Mouse (Mus musculus): ENCODE measurements around the gene Ptprf. TPM values are rescaled to one million over a fixed set of nuclear protein-coding genes. Genes with fewer than 3 reads are reported as not detected.

The Ptprf gene
- total RNA-seq, 2 experiments from 2014 or later = 2.7 to 3.0 TPM

GRCm38 (mm10) chr4:118289266-118289665, 1.9 kb downstream of the Ptprf start:
- intact Hi-C loops (cut with DNase I) = no loop called here
- DNase-seq = no peak

- DNase-seq = no peak
- intact Hi-C loops (cut with DNase I) = no loop called here
These were observed 2.7 kb downstream of the Ptprf start for GRCm38 (mm10) chr4:118288531-118288930.

DNA sequence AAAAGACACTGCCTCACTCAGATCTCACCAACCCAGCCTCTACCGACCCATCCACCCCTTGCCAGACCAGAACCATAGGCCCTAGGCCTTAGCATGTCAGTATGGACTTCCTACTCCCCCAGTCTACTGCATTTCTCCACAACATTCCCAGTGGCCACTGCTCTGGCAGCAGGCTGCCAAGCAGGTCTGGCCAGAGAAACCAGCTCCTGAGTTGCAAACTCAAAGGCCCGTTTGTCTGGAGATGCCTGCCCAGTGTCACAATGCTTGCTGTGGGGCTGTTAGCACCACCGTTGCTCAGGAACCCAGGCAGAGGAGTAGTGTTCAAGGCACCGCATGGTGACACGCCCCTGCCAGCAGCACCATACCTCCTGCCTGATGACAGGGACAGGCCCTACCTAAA, 5.0 kb downstream of the Ptprf start:
- intact Hi-C loops (cut with DNase I) = no loop called here
- no peak for DNase-seq

GRCm38 (mm10) chr4:118282182-118282562, 9.0 kb downstream of the Ptprf start:
- intact Hi-C loops (cut with DNase I) = no loop called here
- DNase-seq = no peak

- intact Hi-C loops (cut with DNase I) = no loop called here
- no peak for DNase-seq
These were observed 9.6 kb downstream of the Ptprf start for GRCm38 (mm10) chr4:118281444-118282181.

- DNase-seq = no peak
- intact Hi-C loops (cut with DNase I) = no loop called here
These were observed 10.7 kb downstream of the Ptprf start for GRCm38 (mm10) chr4:118280506-118280905.

DNA sequence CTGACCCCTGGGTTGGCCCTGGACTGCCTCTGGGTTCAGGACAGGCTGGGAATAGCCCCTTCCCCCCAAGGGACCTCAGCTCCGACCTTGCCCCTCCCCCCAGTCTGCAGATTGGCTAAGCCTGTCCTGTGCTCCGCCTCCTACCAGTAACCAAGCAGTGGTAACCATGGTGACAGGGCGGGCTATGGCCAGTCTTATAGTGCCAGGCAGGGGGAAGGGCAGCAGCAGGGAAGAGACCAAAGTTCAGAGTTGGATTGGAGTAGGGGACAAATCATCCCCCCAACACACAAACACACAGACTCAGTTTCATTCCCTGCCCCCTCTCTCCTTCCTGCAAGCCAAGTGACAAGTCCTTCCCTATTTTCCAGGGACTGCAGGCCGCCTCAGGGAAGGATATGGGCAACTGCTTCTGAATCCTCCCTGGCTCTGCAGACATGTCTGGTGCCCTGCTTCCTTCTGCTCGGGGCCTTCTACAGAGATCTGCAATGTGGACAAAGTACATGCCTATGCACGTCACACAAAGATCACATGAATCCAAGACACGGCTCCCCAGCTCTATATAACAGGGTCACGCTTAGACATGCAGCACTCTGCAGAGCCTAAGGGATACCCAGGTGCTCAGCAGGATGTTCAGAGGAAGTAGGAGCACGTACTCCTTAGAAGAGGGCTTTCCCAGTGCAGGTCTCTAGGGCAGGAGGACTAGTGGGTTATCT, 14.5 kb downstream of the Ptprf start:
- intact Hi-C loops (cut with DNase I) = no loop called here

GRCm38 (mm10) chr4:118275601-118276519, 15.3 kb downstream of the Ptprf start:
- intact Hi-C loops (cut with DNase I) = no loop called here
- no peak for DNase-seq

More for the DNA sequence above, 14.5 kb downstream of the Ptprf start:
- no peak for DNase-seq

GRCm38 (mm10) chr4:118274521-118274920, 16.7 kb downstream of the Ptprf start:
- intact Hi-C loops (cut with DNase I) = no loop called here
- DNase-seq = no peak

DNA sequence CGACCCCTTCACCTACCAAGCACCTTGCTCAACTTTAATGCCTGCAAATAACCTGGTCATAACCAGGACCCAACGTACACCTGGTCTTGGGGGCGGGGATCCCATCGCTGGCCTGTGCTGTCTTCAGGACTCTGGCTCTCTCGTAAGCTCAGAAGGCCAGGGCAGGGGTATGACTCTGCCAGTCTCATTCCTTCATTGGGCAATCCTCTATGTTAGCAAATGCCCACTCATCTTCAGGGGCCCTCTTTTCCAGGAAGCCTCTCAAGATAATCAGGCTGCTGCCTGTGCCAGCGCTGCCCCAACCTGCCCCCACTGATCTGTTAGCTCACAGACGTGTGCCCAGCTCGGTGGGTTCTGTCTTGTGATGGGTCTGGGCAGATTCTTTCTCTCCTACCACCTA, 17.2 kb downstream of the Ptprf start:
- DNase-seq = no peak
- intact Hi-C loops (cut with DNase I) = no loop called here

GRCm38 (mm10) chr4:118273545-118273944, 17.7 kb downstream of the Ptprf start:
- no peak for DNase-seq
- intact Hi-C loops (cut with DNase I) = no loop called here

GRCm38 (mm10) chr4:118272871-118273270, 18.3 kb downstream of the Ptprf start:
- DNase-seq = no peak

GRCm38 (mm10) chr4:118272258-118272657, 18.9 kb downstream of the Ptprf start:
- DNase-seq = peak in 1 of 2 experiments; percentile 28
- intact Hi-C loops (cut with DNase I) = no loop called here

More at GRCm38 (mm10) chr4:118272871-118273270, 18.3 kb downstream of the Ptprf start:
- intact Hi-C loops (cut with DNase I) = no loop called here

DNA sequence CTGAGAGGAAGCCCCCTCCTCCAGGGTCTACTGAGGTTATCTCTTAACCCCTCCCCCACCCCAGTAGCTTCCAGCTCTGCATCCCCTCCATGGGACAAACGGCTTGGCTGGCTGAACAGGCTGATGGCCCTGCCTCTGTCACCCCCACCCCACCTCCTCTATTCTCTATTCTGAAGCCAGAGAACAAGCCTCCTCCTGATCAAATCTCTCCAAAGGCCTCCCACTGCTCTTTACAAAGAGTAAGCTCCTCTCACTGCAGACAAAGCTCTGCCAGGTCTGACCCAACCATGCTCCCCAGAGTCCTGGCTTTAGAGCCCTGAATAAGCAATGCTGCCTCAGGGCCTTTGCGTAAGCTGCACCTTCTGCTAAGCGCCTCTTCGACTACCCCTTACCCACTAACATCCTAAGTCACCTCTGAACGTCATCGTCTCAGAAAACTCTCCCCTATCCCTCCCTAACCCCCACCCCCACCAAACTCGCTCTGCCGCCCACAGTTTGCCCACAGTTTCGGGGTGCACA, 19.6 kb downstream of the Ptprf start:
- intact Hi-C loops (cut with DNase I) = no loop called here

DNA sequence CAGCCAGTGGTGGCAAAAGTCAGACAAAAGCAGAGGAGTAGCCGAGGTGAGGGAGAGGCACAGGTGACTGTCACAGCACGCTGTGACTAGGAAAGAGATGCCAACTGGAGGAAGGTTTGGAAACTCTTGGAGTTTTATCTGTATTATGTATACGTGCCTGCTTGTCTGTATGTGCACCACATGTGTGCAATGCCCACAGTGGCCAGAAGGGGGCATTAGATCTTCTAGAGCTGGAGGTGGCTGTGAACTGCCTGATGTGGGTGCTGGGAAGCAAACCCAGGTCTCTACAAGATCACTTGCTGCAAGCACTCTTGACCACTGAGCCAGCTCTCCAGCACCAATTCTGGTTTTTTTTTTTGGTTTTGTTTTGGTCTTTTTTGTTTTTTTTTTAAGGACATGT, 20.5 kb downstream of the Ptprf start:
- DNase-seq = no peak
- intact Hi-C loops (cut with DNase I) = no loop called here

More for the DNA sequence above, 19.6 kb downstream of the Ptprf start:
- DNase-seq = no peak

- intact Hi-C loops (cut with DNase I) = no loop called here
- DNase-seq = peak in 1 of 2 experiments; percentile 24
These were observed 21.2 kb downstream of the Ptprf start for GRCm38 (mm10) chr4:118269999-118270398.

- no peak for DNase-seq
- intact Hi-C loops (cut with DNase I) = no loop called here
These were observed 22.6 kb downstream of the Ptprf start for GRCm38 (mm10) chr4:118268429-118269212.

- no peak for DNase-seq
- intact Hi-C loops (cut with DNase I) = no loop called here
These were observed 25.6 kb downstream of the Ptprf start for GRCm38 (mm10) chr4:118265557-118265956.

GRCm38 (mm10) chr4:118261771-118262473, 29.3 kb downstream of the Ptprf start:
- intact Hi-C loops (cut with DNase I) = no loop called here
- DNase-seq = no peak

Measured in gastrocnemius, postnatal 36 days (tissue).